Mouse (Mus musculus) Patski (cell line): ENCODE data around the gene Ptpn3. TPM values are rescaled to one million over a fixed set of nuclear protein-coding genes. Genes with fewer than 3 reads are reported as not detected.

Experiments used
- ATAC-seq: fragments of 100-300 bp; one replicate; pipeline ENCODE4 v1.8.0; 2021
- CTCF ChIA-PET: fragments of 350-600 bp; sonication (Branson Sonifier 250); formaldehyde crosslinking; loops from one replicate; lab custom pipeline; 2022; ENCODE audit warnings: inconsistent platforms; lab: Charles Lee
- POLR2A ChIA-PET: fragments of 350-600 bp; sonication (Branson Sonifier 250); formaldehyde crosslinking; loops from one replicate; lab custom pipeline; 2022; ENCODE audit warnings: antibody characterized with exemption, inconsistent platforms; lab: Charles Lee
- DNase-seq: peaks from one replicate; pipeline ENCODE4 v3.0.0-alpha.2; 2011; ENCODE audit warnings: low read depth, low spot score
- H3K27me3 ChIP-seq: fragments of 371-371 bp; one replicate; pipeline ENCODE4 v1.5.1; 2021
- CTCF ChIP-seq: fragments of 100-300 bp; IDR thresholded peaks from one replicate; pipeline ENCODE4 v1.5.1; 2021
- in situ Hi-C: fragments of 300-500 bp; cut with MboI; formaldehyde crosslinking; loops from 3 replicates; pipeline ENCODE4 v1.11.1; 2018; ENCODE audit warnings: low pct_unique_long_range_greater_than_20kb, mixed read lengths
- polyA plus RNA-seq: library from polyadenylated mRNA; unstranded; gene quantifications from one replicate; pipeline ENCODE4 v1.2.3, GENCODE M21; 2021

Ptpn3 gene
- polyA plus RNA-seq, 1 experiment from 2014 or later: 27.5 TPM

DNA sequence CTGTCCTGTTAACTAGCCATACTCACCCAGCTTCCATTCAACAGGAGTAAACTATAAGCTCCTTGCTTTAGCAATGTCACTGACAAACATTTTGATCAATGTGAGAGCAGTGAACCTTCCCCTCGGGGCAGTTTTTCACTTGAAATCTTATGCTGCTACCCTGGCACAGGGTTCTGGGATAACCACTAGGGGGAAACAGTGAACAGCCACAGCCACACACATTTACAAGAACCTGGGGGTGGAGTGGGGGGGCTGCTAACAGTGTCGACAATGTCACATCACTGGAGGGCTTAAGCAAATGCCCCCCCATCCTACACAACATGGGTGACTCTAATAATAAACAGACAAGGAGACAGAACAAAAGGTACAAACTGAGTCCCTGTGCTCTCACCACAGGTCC lies 51.0 kb downstream of the Ptpn3 start:
- no peaks in the 10 kb centered on the region for H3K27me3 ChIP-seq
- in situ Hi-C loops: loop anchor here (5.0 kb wide), 1 partner anchor 67 kb away; no protein-coding TSS in a partner anchor
- CTCF ChIA-PET: interaction anchor here (0.7 to 1.7 kb wide), 7 partner anchors 10 to 69 kb away, joined by 3 to 6 read pairs (median 4); no protein-coding TSS in a partner anchor
- TF ChIP-seq CTCF: peak; percentile 68
- ATAC-seq: no peak
- DNase-seq: no peak
- POLR2A ChIA-PET: interaction anchor here (1.1 kb wide), 1 partner anchor 10 kb away, joined by 3 read pairs; no protein-coding TSS in a partner anchor

DNA sequence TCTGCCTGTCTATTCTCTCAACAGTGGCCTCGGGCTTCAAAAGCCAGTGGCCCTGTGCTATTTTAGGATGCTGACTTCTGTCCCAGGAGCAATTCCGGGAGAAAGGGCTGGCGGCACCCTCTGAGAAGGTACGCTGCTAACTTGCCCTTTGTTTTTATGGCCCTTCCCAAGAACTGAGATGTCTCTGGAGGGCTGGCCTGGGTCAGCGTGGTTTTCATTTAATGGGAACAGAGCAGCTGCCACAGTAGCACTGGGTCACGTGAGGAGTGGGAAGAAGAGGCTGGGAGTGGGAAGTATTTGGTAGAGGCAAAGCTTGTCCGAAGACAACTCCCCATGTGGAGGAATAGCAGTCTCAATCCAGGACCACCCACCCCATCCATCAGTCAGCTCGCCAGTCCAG lies 52.5 kb downstream of the Ptpn3 start:
- DNase-seq: no peak
- ATAC-seq: no peak
- ChIA-PET CTCF (interaction anchor here (1.2 to 1.7 kb wide), 3 partner anchors 8 to 71 kb away, joined by 3 to 6 read pairs (median 4); no protein-coding TSS in a partner anchor), POLR2A (no interaction called here)
- no peaks in the 10 kb centered on the region for H3K27me3 ChIP-seq
- no peak for TF ChIP-seq CTCF
- in situ Hi-C loops: no loop called here

DNA sequence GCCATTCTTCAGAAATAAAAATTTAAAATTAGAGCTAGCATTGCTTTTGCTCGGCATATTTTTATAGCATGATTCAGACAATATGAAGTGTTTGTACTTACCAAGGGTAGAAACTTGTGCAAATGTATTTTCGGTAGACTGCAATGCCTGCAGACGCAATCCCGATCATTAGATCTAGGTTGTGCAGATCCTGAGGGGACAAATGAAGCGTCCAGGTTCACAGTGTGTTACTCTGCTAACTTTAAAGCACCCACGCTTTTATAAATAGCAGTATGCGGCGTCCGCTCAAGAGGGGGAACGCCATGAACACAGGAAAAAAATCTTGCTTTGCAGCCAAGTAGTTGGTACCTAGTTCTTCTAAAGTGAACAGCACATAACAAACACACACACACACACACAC lies 56.8 kb downstream of the Ptpn3 start:
- DNase-seq (no peak), ATAC-seq (no peak)
- TF ChIP-seq CTCF: no peak
- no peaks in the 10 kb centered on the region for H3K27me3 ChIP-seq
- in situ Hi-C loops: no loop called here
- CTCF ChIA-PET: interaction anchor here (1.0 kb wide), 1 partner anchor 17 kb away, joined by 3 read pairs; no protein-coding TSS in a partner anchor
- POLR2A ChIA-PET: no interaction called here

DNA sequence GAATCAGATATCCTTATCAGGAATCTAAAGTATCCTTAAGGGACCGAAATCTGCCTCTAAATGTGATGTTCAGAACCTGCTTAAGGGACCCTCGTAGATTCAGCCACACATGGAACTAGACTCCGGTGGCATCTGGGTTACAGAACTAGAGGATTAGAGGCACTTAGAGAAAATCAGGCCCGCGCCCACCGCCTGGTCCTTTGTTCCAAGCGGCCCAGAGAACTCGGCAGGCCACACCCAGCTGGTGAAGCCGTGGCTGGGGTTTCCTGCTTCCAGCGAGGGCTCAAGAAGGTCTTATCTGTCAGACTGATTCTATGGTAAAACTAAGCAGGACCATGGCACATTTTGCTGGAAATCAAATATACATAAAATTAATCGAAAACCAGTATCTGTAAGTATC lies 58.3 kb downstream of the Ptpn3 start:
- CTCF ChIA-PET: no interaction called here
- DNase-seq (no peak), ATAC-seq (no peak)
- POLR2A ChIA-PET: no interaction called here
- H3K27me3 ChIP-seq: no peaks in the 10 kb centered on the region
- no peak for TF ChIP-seq CTCF
- in situ Hi-C loops: no loop called here

DNA sequence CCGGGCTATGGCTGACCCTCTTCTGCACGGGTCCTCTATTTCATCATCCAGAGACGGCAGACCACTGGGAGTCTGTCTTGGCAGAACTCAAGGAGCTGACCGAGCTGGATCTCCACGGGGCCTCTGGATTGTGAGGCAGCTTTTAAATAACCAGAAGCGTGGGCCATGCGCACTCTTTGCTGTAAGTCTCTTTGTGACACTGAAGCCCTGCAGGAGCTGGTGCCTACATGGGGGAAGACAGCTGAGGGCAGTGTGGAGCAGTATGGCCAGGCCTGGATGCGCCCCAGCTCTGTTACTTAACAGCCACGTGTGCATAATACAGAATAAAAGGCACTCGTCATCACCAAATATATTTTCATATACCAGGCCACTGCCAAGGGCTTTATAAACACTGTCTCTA lies 60.7 kb downstream of the Ptpn3 start:
- in situ Hi-C loops: no loop called here
- no peaks in the 10 kb centered on the region for H3K27me3 ChIP-seq
- ATAC-seq (no peak), DNase-seq (no peak)
- no peak for TF ChIP-seq CTCF
- POLR2A ChIA-PET: no interaction called here
- CTCF ChIA-PET: interaction anchor here (1.2 to 1.5 kb wide), 2 partner anchors 9 to 25 kb away, joined by 3 to 6 read pairs; no protein-coding TSS in a partner anchor

DNA sequence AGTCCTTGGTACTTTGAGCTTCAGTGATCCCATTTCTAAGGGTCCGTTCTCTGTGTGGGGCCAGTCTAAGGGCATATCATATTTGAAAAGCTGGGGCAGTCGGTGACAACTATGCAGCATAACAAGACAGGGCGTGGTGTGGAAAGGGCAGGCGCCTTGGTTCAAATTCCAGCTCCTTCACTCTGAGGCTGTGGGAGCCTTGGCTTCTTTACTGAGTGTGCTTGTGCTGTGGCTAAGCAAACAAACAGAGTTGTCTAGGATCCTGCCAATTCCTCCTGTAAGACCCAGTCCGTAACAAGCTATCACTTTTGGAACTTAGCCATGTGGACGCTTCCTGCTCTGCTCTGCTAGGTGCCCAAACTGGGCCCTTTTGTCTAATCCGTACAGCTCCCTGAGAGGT lies 61.5 kb downstream of the Ptpn3 start:
- no peak for ATAC-seq

DNA sequence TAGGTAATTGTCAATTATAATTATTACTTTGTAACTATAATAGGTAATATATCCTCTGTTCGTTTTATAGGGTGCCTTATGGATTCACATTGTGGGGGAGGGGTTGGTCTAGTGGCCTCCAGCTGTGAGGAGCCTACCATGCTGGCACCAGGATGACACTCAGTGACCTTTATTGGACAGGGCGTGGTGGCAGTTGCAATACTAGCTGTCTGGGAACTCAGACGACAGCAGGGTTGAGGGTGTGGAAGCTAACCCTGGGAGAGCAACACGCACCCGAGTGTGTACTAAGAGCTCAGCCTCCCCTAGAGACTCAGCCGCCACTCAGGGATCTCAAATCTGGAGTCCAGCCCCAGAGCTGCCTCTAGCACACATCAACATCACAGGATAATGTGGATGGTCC lies 62.5 kb downstream of the Ptpn3 start:
- DNase-seq: no peak
- ATAC-seq: no peak
- in situ Hi-C loops: no loop called here
- no peak for TF ChIP-seq CTCF
- POLR2A ChIA-PET: interaction anchor here (1.2 kb wide), 1 partner anchor 15 kb away, joined by 3 read pairs; no protein-coding TSS in a partner anchor
- H3K27me3 ChIP-seq: no peaks in the 10 kb centered on the region
- CTCF ChIA-PET: interaction anchor here (0.9 kb wide), 1 partner anchor 11 kb away, joined by 3 read pairs; no protein-coding TSS in a partner anchor

More for the DNA sequence above, 61.5 kb downstream of the Ptpn3 start:
- no peaks in the 10 kb centered on the region for H3K27me3 ChIP-seq
- no peak for TF ChIP-seq CTCF
- ChIA-PET CTCF (interaction anchor here (1.2 to 1.5 kb wide), 2 partner anchors 10 to 24 kb away, joined by 3 to 6 read pairs; no protein-coding TSS in a partner anchor), POLR2A (interaction anchor here (0.7 to 1.2 kb wide), 3 partner anchors 10 to 16 kb away, joined by 3 read pairs; no protein-coding TSS in a partner anchor)
- DNase-seq: no peak
- in situ Hi-C loops: no loop called here

DNA sequence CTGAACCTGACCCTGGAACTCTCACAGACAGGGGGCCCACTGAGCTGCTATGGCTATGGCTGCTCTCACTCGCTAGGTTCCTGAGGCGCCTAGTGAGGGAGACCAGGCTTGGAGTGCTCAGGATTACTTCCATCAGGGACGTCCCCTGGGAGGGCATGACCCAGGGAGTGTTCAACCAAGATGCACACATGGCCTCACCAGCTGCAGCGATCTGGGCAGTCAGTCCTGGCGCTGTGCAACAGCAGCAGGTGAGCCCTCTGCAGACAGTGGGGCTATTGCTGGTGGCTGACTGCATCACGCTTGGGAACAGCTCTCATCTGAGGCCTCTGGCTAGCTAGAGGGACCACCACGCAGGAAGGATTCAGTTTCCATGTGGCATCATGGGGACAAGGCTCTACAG lies 63.5 kb downstream of the Ptpn3 start:
- ATAC-seq (no peak), DNase-seq (no peak)
- ChIA-PET CTCF (interaction anchor here (0.9 kb wide), 1 partner anchor 12 kb away, joined by 3 read pairs; no protein-coding TSS in a partner anchor), POLR2A (no interaction called here)
- H3K27me3 ChIP-seq: no peaks in the 10 kb centered on the region
- in situ Hi-C loops: no loop called here
- TF ChIP-seq CTCF: no peak

DNA sequence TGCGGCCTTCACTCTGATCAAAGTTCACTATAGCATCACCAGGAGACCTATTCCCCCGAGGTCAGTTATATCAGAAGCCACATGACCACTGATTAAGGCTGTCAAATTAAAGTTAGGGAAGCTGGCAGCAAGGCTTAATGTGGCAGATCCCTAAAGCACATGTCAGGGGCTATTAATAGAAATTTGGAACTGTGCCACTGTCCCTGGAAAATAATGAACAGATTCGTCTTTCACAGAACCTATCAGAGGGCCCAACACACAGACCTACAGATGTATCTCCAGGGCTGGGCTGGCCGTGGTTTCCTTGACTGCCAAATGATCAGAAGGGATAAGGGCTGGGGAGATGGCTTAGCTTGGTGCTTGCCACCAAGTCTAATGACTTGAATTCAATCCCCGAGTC lies 65.1 kb downstream of the Ptpn3 start:
- in situ Hi-C loops: no loop called here
- POLR2A ChIA-PET: no interaction called here
- no peaks in the 10 kb centered on the region for H3K27me3 ChIP-seq
- no peak for TF ChIP-seq CTCF
- CTCF ChIA-PET: interaction anchor here (1.5 kb wide), 1 partner anchor 18 kb away, joined by 5 read pairs; no protein-coding TSS in a partner anchor
- ATAC-seq: no peak
- no peak for DNase-seq

DNA sequence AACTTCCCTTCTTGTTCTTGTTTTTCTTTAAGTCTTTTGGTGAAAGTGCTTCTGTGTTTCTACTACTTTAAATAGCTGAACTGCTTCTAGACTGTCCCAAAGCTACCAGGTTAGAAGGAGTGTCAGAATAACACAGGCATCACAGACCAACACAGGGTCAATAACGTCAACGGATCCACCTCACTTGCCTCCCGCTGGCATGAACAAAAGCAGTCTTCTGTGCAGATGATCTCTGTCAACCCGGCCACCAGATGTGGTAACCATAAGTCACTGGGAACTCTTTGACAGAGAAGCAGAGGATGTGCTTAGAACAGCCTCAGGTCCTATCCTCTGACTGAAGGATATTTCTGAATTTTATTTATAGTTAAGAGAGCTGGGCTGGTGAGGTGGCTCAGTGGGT lies 65.9 kb downstream of the Ptpn3 start:
- no peak for TF ChIP-seq CTCF
- ATAC-seq (no peak), DNase-seq (no peak)
- no peaks in the 10 kb centered on the region for H3K27me3 ChIP-seq
- ChIA-PET POLR2A (no interaction called here), CTCF (no interaction called here)
- in situ Hi-C loops: no loop called here

DNA sequence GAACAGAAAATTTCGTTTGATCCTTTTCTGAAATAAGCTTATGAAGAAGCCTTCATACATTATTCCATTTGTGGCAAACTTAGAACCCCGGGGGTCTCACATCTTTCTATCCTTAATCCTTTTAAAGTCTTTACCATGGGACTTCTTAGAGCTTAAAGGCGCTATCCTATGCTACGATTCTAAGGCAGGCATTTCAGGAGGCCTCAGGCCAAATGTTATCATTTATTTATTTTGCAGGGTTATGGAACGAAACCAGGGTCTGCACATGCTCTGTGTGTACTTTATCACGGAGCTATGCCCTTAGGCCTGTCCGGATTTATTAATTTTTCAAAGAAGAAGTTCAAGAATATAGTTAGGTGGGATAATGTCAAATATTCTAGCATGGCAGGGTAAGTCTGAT lies 67.3 kb downstream of the Ptpn3 start:
- H3K27me3 ChIP-seq: no peaks in the 10 kb centered on the region
- TF ChIP-seq CTCF: no peak
- in situ Hi-C loops: no loop called here
- ChIA-PET CTCF (interaction anchor here (1.6 to 1.7 kb wide), 3 partner anchors 13 to 16 kb away, joined by 3 to 4 read pairs (median 3); no protein-coding TSS in a partner anchor), POLR2A (no interaction called here)
- DNase-seq (no peak), ATAC-seq (no peak)
